Mouse (Mus musculus): ENCODE data around the gene Scand1. TPM values are rescaled to one million over a fixed set of nuclear protein-coding genes. Genes with fewer than 3 reads are reported as not detected.

Scand1 gene
- polyA plus RNA-seq, 1 experiment from 2014 or later = 48.8 TPM

DNA sequence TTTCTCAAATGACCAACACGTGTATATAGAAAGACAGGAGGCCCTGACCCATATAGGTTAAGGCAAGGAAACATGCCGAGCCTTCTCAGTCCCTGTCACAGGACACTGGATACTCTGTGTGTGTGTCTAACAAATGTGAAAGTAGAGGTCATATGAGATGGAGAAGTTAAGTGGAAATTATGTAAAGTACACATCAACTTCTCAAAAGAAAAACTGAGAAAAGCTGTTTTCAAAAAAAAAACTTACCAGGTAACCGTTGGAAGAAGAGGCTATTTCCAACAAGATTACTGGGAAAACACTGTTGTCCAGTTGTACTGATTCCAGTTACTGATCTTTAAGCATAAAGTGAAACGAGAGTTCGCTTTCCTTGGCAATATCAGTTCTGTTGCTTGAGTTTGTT, 1.6 kb downstream of the Scand1 start:
- Histone ChIP-seq H3K27me3 (ENCODE audit: insufficient read depth, low read length) (no peaks in the 10 kb centered on the region), H3K36me3 (ENCODE audit: insufficient read depth, low read length) (peaks cover 6% of the 10 kb centered on the region), H3K4me3 (ENCODE audit: low read length) (no peak overlapping the region), H3K9me3 (ENCODE audit: low read length) (no peaks in the 10 kb centered on the region), H3K27ac (ENCODE audit: low read length) (no peak overlapping the region), H3K9ac (replicated peaks; ENCODE audit: low read length) (no peak overlapping the region), H3K4me1 (ENCODE audit: insufficient read depth, low read length) (peaks cover 5% of the 10 kb centered on the region; the same call in 1 of the 2 replicates), H3K4me2 (replicated peaks; ENCODE audit: low read depth, low read length) (peak overlapping the region; percentile 84; the same call in 1 of the 2 replicates)
- ATAC-seq (ENCODE audit: low FRiP score, low TSS enrichment) = no peak
- 84% methylated on average over 5 of the region's 5 CpGs for WGBS

DNA sequence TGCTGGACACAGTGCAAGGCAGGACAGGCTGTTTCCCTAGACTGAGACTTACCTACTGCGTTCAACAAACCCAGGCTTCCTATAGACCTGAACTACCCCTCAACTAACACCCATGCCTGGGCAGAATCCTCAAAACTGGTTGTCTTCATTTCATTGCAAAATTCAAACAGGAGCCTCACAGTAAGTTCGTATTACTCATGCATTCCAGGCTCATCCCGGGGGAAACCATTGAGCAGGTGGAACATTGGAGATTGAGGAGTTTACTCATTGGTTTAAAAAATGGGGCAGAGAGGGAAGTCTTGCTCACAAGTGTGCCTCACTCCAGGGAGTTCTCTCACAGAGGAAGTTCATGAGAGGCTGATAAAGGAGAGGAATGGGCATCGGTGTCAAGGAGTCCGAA, 2.0 kb downstream of the Scand1 start:
- H3K27ac ChIP-seq (ENCODE audit: low read length) = no peak overlapping the region
- 94% methylated on average over 5 of the region's 5 CpGs for WGBS
- peaks cover 7% of the 10 kb centered on the region for H3K36me3 ChIP-seq (ENCODE audit: insufficient read depth, low read length)
- H3K9ac ChIP-seq (replicated peaks; ENCODE audit: low read length) = no peak overlapping the region
- ATAC-seq (ENCODE audit: low FRiP score, low TSS enrichment) = no peak
- peaks cover 5% of the 10 kb centered on the region; the same call in 1 of the 2 replicates for H3K4me1 ChIP-seq (ENCODE audit: insufficient read depth, low read length)
- no peak overlapping the region for H3K4me3 ChIP-seq (ENCODE audit: low read length)
- no peaks in the 10 kb centered on the region for H3K27me3 ChIP-seq (ENCODE audit: insufficient read depth, low read length)
- H3K9me3 ChIP-seq (ENCODE audit: low read length) = no peaks in the 10 kb centered on the region
- H3K4me2 ChIP-seq (replicated peaks; ENCODE audit: low read depth, low read length) = no peak overlapping the region

DNA sequence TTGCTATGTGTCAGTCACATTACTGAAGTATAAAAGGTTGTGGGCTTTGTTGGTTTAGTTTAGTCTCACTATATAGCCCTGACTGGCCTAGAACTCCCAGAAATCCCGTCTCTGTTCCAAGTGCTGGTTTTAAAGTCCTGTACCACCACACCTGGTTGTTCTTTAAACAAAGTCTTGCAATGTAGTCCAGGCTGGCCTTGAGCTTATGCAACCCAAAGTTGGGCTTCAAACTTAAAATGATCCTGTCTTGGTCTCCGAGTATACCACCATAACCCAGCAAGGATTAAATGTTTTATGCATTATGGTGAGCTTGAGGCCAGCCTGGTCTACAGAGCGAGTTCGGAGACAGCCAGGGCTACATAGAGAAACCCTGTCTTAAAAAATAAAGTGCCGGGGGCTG, 2.6 kb downstream of the Scand1 start:
- Histone ChIP-seq H3K4me1 (ENCODE audit: insufficient read depth, low read length) (peaks cover 5% of the 10 kb centered on the region; the same call in 1 of the 2 replicates), H3K36me3 (ENCODE audit: insufficient read depth, low read length) (peaks cover 11% of the 10 kb centered on the region), H3K4me3 (ENCODE audit: low read length) (no peak overlapping the region), H3K27me3 (ENCODE audit: insufficient read depth, low read length) (no peaks in the 10 kb centered on the region), H3K4me2 (replicated peaks; ENCODE audit: low read depth, low read length) (no peak overlapping the region), H3K27ac (ENCODE audit: low read length) (no peak overlapping the region), H3K9ac (replicated peaks; ENCODE audit: low read length) (no peak overlapping the region), H3K9me3 (ENCODE audit: low read length) (no peaks in the 10 kb centered on the region)
- 93% methylated on average over 5 of the region's 5 CpGs for WGBS
- ATAC-seq (ENCODE audit: low FRiP score, low TSS enrichment) = no peak

DNA sequence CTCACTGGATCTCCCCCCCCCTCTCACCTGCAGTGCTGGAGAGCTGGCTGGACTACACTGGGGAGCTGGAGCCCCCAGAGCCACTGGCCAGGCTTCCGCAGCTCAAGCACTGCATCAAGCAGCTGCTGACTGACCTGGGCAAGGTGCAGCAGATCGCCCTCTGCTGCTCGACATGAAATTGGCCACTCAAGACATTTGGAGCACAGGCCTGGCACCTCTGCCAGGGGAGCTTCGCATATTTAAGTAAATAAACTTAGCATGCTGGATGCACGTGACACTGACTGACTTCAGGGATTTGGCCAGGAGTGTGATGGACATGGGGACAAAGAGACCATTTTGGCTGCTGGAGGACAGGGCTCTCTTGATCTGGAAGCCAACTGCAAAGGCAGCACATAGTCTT, 5.2 kb downstream of the Scand1 start:
- Histone ChIP-seq H3K4me3 (ENCODE audit: low read length) (no peak overlapping the region), H3K9me3 (ENCODE audit: low read length) (no peaks in the 10 kb centered on the region), H3K36me3 (ENCODE audit: insufficient read depth, low read length) (peaks cover 25% of the 10 kb centered on the region), H3K27me3 (ENCODE audit: insufficient read depth, low read length) (no peaks in the 10 kb centered on the region), H3K4me1 (ENCODE audit: insufficient read depth, low read length) (peaks cover 5% of the 10 kb centered on the region; the same call in 1 of the 2 replicates), H3K27ac (ENCODE audit: low read length) (no peak overlapping the region), H3K4me2 (replicated peaks; ENCODE audit: low read depth, low read length) (no peak overlapping the region), H3K9ac (replicated peaks; ENCODE audit: low read length) (no peak overlapping the region)
- no peak for ATAC-seq (ENCODE audit: low FRiP score, low TSS enrichment)
- 60% methylated on average over 5 of the region's 5 CpGs for WGBS

DNA sequence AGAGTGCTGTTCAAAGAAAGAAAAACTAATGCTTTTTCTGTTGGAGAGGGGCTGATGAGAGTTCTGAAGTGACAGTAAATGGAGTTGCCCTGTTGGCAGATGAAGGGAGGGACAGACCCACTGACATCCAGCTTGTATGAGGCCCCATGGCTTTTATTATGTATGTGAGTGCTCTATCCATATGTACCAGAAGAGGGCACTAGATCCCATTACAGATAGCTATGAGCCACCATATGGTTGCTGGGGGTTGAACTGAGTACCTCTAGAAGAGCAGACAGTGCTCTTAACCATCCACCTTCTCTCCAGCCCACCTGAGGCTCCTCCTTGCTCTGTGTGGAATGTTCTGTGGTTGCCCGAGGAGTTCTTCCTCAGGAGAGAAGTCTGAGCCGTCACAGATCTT, 6.7 kb downstream of the Scand1 start:
- H3K4me2 ChIP-seq (replicated peaks; ENCODE audit: low read depth, low read length) = no peak overlapping the region
- no peaks in the 10 kb centered on the region for H3K27me3 ChIP-seq (ENCODE audit: insufficient read depth, low read length)
- ATAC-seq (ENCODE audit: low FRiP score, low TSS enrichment) = 0 out of 2 replicates have a peak, but pooled peaks have one; percentile 12
- H3K9ac ChIP-seq (replicated peaks; ENCODE audit: low read length) = no peak overlapping the region
- no peak overlapping the region for H3K27ac ChIP-seq (ENCODE audit: low read length)
- H3K4me1 ChIP-seq (ENCODE audit: insufficient read depth, low read length) = no peaks in the 10 kb centered on the region
- no peaks in the 10 kb centered on the region for H3K9me3 ChIP-seq (ENCODE audit: low read length)
- H3K4me3 ChIP-seq (ENCODE audit: low read length) = no peak overlapping the region
- WGBS = 94% methylated on average over 2 of the region's 2 CpGs
- H3K36me3 ChIP-seq (ENCODE audit: insufficient read depth, low read length) = peaks cover 33% of the 10 kb centered on the region

DNA sequence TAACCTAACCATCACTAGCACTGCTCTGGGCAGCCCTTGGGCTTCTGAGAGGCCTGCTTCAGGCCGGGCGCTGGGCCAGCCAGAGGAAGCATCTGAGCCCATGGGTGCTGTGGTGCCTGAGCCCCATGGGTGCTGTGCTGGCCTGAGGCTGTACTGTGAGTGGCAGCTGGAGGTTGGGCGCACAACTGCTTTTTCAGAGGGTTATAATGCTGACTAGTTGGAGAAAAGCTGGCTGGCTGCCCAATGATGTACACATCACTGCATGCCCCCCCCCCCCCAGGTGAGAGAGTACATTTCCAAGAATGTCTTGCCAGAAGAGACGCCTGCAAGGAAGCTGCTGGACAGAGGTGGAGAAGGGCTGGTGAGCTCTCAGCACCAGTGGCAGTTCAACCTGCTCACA, 8.2 kb downstream of the Scand1 start:
- no peak overlapping the region for H3K27ac ChIP-seq (ENCODE audit: low read length)
- peaks cover 39% of the 10 kb centered on the region for H3K36me3 ChIP-seq (ENCODE audit: insufficient read depth, low read length)
- no peak for ATAC-seq (ENCODE audit: low FRiP score, low TSS enrichment)
- 88% methylated on average over 4 of the region's 4 CpGs for WGBS
- no peaks in the 10 kb centered on the region for H3K4me1 ChIP-seq (ENCODE audit: insufficient read depth, low read length)
- H3K9ac ChIP-seq (replicated peaks; ENCODE audit: low read length) = no peak overlapping the region
- H3K27me3 ChIP-seq (ENCODE audit: insufficient read depth, low read length) = no peaks in the 10 kb centered on the region
- H3K4me3 ChIP-seq (ENCODE audit: low read length) = no peak overlapping the region
- no peak overlapping the region for H3K4me2 ChIP-seq (replicated peaks; ENCODE audit: low read depth, low read length)
- H3K9me3 ChIP-seq (ENCODE audit: low read length) = no peaks in the 10 kb centered on the region

DNA sequence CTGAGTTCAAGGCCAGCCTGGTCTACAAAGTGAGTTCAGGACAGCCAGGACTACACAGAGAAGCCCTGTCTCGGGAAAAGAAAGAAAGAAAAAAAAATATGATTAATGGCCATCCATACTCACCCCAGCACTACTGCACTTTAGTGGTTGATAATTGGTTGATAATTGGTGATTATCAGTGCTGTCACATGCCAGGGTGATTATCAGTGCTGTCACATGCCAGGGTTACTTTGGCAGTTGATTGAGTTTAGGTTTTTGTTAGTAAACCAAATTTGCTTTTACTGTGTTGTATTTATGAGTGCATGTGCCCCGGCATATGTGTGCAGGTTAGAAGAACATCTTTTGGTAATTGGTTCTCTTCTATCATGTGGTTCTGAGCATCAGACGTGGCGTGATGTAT, 10.4 kb downstream of the Scand1 start:
- no peak overlapping the region for H3K4me2 ChIP-seq (replicated peaks; ENCODE audit: low read depth, low read length)
- H3K4me1 ChIP-seq (ENCODE audit: insufficient read depth, low read length) = peaks cover 8% of the 10 kb centered on the region; the same call in 1 of the 2 replicates
- no peak overlapping the region for H3K27ac ChIP-seq (ENCODE audit: low read length)
- peaks cover 41% of the 10 kb centered on the region for H3K36me3 ChIP-seq (ENCODE audit: insufficient read depth, low read length)
- H3K9ac ChIP-seq (replicated peaks; ENCODE audit: low read length) = no peak overlapping the region
- no peak overlapping the region for H3K4me3 ChIP-seq (ENCODE audit: low read length)
- H3K9me3 ChIP-seq (ENCODE audit: low read length) = no peaks in the 10 kb centered on the region
- WGBS = 88% methylated on average over 4 of the region's 4 CpGs
- ATAC-seq (ENCODE audit: low FRiP score, low TSS enrichment) = no peak
- no peaks in the 10 kb centered on the region for H3K27me3 ChIP-seq (ENCODE audit: insufficient read depth, low read length)

DNA sequence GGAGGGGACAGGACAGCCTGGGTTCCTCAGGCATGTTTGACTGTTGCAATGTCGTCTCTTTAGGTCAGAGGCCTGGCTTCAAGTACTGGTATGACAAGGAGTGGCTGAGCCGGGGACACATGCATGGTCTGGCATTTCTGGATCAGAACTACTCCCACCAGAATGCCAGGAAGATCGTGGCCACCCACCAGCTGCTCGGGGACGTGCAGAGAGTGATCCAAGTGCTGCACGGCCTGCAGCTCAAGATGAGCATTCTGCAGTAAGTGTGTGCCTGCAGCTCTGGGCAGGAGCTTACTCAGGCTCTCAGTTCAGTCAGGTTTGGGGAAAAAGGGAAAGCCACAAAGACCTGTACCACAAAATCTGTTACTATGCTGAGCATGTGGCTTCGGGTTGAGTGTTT, 14.0 kb downstream of the Scand1 start:
- Histone ChIP-seq H3K36me3 (ENCODE audit: insufficient read depth, low read length) (peaks cover 44% of the 10 kb centered on the region), H3K27ac (ENCODE audit: low read length) (0 out of 2 replicates have a peak overlapping the region, but pooled peaks have one; percentile 5), H3K9me3 (ENCODE audit: low read length) (no peaks in the 10 kb centered on the region), H3K9ac (replicated peaks; ENCODE audit: low read length) (no peak overlapping the region), H3K4me1 (ENCODE audit: insufficient read depth, low read length) (peaks cover 12% of the 10 kb centered on the region; the same call in 1 of the 2 replicates), H3K4me3 (ENCODE audit: low read length) (no peak overlapping the region), H3K4me2 (replicated peaks; ENCODE audit: low read depth, low read length) (no peak overlapping the region), H3K27me3 (ENCODE audit: insufficient read depth, low read length) (no peaks in the 10 kb centered on the region)
- 73% methylated on average over 7 of the region's 7 CpGs for WGBS
- ATAC-seq (ENCODE audit: low FRiP score, low TSS enrichment) = no peak

DNA sequence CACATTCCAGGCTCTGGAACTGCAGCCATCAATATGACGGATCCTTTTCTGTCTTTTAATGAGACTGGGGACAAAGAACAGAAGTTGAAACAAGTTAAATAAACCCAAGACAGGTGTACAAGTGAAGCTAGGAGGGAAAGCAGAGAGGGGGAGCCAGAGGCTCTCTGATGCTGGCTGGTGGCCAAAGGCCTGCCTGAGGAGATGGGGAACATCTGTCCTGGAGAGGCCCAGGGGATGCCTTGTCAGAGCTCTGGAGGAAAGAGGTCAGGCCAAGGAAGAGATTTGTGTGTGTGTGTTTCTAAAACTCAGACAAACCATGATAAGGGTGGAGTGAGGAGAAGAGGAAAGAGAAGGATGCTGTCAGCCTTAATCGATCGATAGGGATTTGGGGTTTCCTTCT, 14.9 kb downstream of the Scand1 start:
- H3K27ac ChIP-seq (ENCODE audit: low read length) = peak overlapping the region; percentile 5; the same call in 1 of the 2 replicates

DNA sequence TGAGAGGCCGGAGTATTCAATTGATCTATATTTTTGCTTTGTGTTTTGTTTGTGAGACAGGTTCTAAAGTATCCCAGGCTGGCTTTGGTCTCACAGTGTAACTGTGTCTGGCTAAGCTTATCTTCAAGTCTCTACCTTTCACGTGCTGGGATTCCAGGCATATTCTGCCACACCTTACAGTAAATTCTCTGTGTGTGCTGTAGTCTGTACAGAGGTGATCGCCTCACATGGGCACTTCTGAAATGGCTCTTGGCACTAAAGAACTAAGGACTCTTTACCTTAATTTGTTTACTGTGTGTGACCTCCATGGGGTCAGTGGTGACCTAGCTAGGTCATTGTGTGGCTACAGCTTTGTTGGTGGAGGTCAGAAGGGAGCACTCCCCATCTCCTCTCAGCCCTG, 16.3 kb downstream of the Scand1 start:
- Histone ChIP-seq H3K27ac (ENCODE audit: low read length) (peak overlapping the region; percentile 9; the same call in 1 of the 2 replicates), H3K4me3 (ENCODE audit: low read length) (no peak overlapping the region), H3K4me1 (ENCODE audit: insufficient read depth, low read length) (peaks cover 12% of the 10 kb centered on the region; the same call in 1 of the 2 replicates), H3K9ac (replicated peaks; ENCODE audit: low read length) (no peak overlapping the region), H3K36me3 (ENCODE audit: insufficient read depth, low read length) (peaks cover 46% of the 10 kb centered on the region), H3K27me3 (ENCODE audit: insufficient read depth, low read length) (no peaks in the 10 kb centered on the region), H3K4me2 (replicated peaks; ENCODE audit: low read depth, low read length) (no peak overlapping the region), H3K9me3 (ENCODE audit: low read length) (no peaks in the 10 kb centered on the region)
- 90% methylated on average over 3 of the region's 3 CpGs for WGBS
- no peak for ATAC-seq (ENCODE audit: low FRiP score, low TSS enrichment)

More for the DNA sequence above, 14.9 kb downstream of the Scand1 start:
- Histone ChIP-seq H3K4me2 (replicated peaks; ENCODE audit: low read depth, low read length) (no peak overlapping the region), H3K27me3 (ENCODE audit: insufficient read depth, low read length) (no peaks in the 10 kb centered on the region), H3K4me1 (ENCODE audit: insufficient read depth, low read length) (peaks cover 12% of the 10 kb centered on the region; the same call in 1 of the 2 replicates), H3K36me3 (ENCODE audit: insufficient read depth, low read length) (peaks cover 46% of the 10 kb centered on the region), H3K9me3 (ENCODE audit: low read length) (no peaks in the 10 kb centered on the region), H3K4me3 (ENCODE audit: low read length) (no peak overlapping the region), H3K9ac (replicated peaks; ENCODE audit: low read length) (no peak overlapping the region)
- WGBS = 58% methylated on average over 3 of the region's 3 CpGs
- ATAC-seq (ENCODE audit: low FRiP score, low TSS enrichment) = peak; percentile 86
